Mouse (Mus musculus) stomach, postnatal 0 days (tissue): ENCODE data around the gene Tubb4a.

ENCODE experiments used
- CTCF ChIP-seq: IDR thresholded peaks from 2 replicates; pipeline ENCODE4 v1.5.1; 2016; ENCODE audit warnings: antibody characterized with exemption, low read depth, mild to moderate bottlenecking, moderate library complexity
- EP300 ChIP-seq: optimal IDR thresholded peaks from 2 replicates; pipeline ENCODE3; 2016; ENCODE audit warnings: antibody characterized with exemption

DNA sequence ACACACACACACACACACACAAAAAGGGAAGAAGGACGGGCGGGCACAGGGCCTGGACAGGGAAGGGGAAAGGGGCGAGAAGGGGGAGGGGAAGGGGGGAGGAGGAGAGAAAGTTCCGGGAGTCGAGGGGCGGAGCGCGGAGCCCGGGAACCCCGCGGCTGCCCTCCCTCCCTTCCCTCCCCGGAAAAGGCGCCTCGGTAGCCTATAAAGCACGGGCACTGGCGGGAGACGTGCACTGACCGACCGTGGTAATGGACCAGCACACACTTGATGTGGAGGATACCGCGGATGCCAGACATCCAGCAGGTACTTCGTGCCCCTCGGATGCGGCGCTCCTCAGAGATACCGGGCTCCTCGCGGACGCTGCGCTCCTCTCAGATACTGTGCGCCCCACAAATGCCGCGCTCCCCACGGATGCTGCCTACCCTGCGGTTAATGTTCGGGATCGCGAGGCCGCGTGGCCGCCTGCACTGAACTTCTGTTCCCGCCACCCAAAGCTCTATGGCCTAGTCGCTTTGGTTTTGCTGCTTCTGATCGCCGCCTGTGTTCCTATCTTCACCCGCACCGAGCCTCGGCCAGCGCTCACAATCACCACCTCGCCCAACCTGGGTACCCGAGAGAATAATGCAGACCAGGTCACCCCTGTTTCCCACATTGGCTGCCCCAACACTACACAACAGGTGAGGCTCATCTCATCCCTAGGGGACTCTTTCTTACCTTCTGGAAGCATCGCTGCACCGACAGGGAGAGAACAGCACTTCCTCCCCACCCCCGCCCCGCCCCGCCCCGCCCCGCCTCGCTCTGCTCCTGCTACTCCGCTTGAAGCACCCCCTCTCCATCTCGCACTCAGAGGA, 17.8 kb upstream of the Tubb4a start, which contains the start of gene Tnfsf9:
- TF ChIP-seq CTCF = no peak
- TF ChIP-seq EP300 = no peak
